In genomic region chr14:117905701-117906100, GRCm38 (mm10) we compare ENCODE assay signal across 14 mouse cellular contexts.
DNase-seq lines count a peak whose midpoint lies in the region; ATAC-seq lines count a peak whose summit lies in the region.
"Had no signal": no experiment of that assay in that cellular context is flagged by ENCODE, and none has a peak within 500 bp of the region (broad histone marks: within the 10 kb centered on the region; RNA-seq: fewer than 3 reads in every experiment).

No protein-coding gene starts in this region.

- H3K9me3 ChIP-seq in kidney, embryonic 14.5 days (ENCODE audit: control insufficient read depth, low read length) = no peaks in the 10 kb centered on the region
- H3K9me3 ChIP-seq in neural tube, embryonic 11.5 days (ENCODE audit: control insufficient read depth, low read length) = no peaks in the 10 kb centered on the region

- H3K4me1 ChIP-seq in kidney, embryonic 14.5 days (ENCODE audit: control insufficient read depth, insufficient read depth, low read length) = peaks cover 34% of the 10 kb centered on the region
- peaks cover 15% of the 10 kb centered on the region for H3K4me1 ChIP-seq in neural tube, embryonic 11.5 days (ENCODE audit: control insufficient read depth, insufficient read depth, low read length)
- H3K4me1 ChIP-seq: megakaryocyte, embryonic 14.5 days had no signal

- H3K4me2 ChIP-seq in kidney, embryonic 14.5 days (replicated peaks; ENCODE audit: low read depth, low read length) = no peak overlapping the region
- H3K4me2 ChIP-seq in neural tube, embryonic 11.5 days (ENCODE audit: low read depth) = peak overlapping the region; percentile 25; the same call in 1 of the 2 replicates

- H3K27me3 ChIP-seq in kidney, embryonic 14.5 days (ENCODE audit: control insufficient read depth, insufficient read depth, low read length) = no peaks in the 10 kb centered on the region
- H3K27me3 ChIP-seq in neural tube, embryonic 11.5 days (ENCODE audit: control insufficient read depth, insufficient read depth, low read length) = no peaks in the 10 kb centered on the region
- H3K27me3 ChIP-seq: megakaryocyte, embryonic 14.5 days had no signal

- H3K36me3 ChIP-seq in kidney, embryonic 14.5 days (ENCODE audit: control insufficient read depth, insufficient read depth, low read length) = no peaks in the 10 kb centered on the region
- H3K36me3 ChIP-seq in neural tube, embryonic 11.5 days (ENCODE audit: control insufficient read depth, insufficient read depth, low read length) = no peaks in the 10 kb centered on the region

- ATAC-seq in kidney, embryonic 14.5 days (ENCODE audit: low FRiP score, low TSS enrichment) = no peak
- no peak for ATAC-seq in neural tube, embryonic 11.5 days (ENCODE audit: insufficient read depth, low FRiP score, low TSS enrichment)
- no peak for ATAC-seq in granulocyte monocyte progenitor cell, adult 5-6 weeks (replicated peaks; ENCODE audit: poor library complexity, severe bottlenecking)
- ATAC-seq: intestine, embryonic 16.5 days had no signal

- 0 out of 2 replicates have a peak overlapping the region, but pooled peaks have one; percentile 9 for H3K27ac ChIP-seq in kidney, embryonic 14.5 days (ENCODE audit: low read depth, low read length)
- no peak overlapping the region for H3K27ac ChIP-seq in neural tube, embryonic 11.5 days (ENCODE audit: low read depth, low read length)
- H3K27ac ChIP-seq: liver, embryonic 14.5 days had no signal

- H3K9ac ChIP-seq in kidney, embryonic 14.5 days (ENCODE audit: low read depth, low read length) = no peak overlapping the region
- H3K9ac ChIP-seq in neural tube, embryonic 11.5 days (ENCODE audit: low read length) = no peak overlapping the region
- H3K9ac ChIP-seq: liver, embryonic 14.5 days had no signal

- H3K4me3 ChIP-seq in kidney, embryonic 14.5 days (ENCODE audit: low read length) = no peak overlapping the region
- no peak overlapping the region for H3K4me3 ChIP-seq in neural tube, embryonic 11.5 days (ENCODE audit: low read depth, low read length)
- H3K4me3 ChIP-seq: megakaryocyte, embryonic 14.5 days had no signal

- WGBS in kidney, embryonic 14.5 days = 26% methylated on average over 10 of the region's 10 CpGs
- 15% methylated on average over 10 of the region's 10 CpGs for WGBS in neural tube, embryonic 11.5 days

- no peak for DNase-seq in kidney, adult 11 months
- DNase-seq in neural tube, embryonic 11.5 days (ENCODE audit: low spot score) = no peak
- DNase-seq in neural tube, embryonic 10.5 days (ENCODE audit: extremely low spot score, low spot score) = no peak
- peak; percentile 41 for DNase-seq in mesoderm, embryonic 11.5 days (ENCODE audit: low read depth, low spot score)
- DNase-seq in right cerebral cortex, adult 18-20 months = no peak
- DNase-seq: cerebellum, adult 9-11 months; gastrocnemius, postnatal 25 days; layer of hippocampus, adult 9-11 months; thymus, adult 2 months had no signal
